Mouse (Mus musculus) c-Kit-positive CD71-positive TER-119-negative erythroid progenitor cells, embryonic 14.5 days (primary cell): ENCODE data around the gene Cmtr1.
"Not testable (repeated sequence)": the region's sequence is repeated elsewhere in the genome, so short reads cannot be mapped to it uniquely, and the experiment has no call there.

Experiments
- DNase-seq: peaks from one replicate; pipeline ENCODE4 v3.0.0-alpha.2; 2013; ENCODE audit warnings: low read depth

Gene Cmtr1

GRCm38 (mm10) chr17:29660076-29660761 is at the start of gene Cmtr1:
Gene Cmtr1 (plus strand): TSS chr17:29660595.
- peak; percentile 91 for DNase-seq

- not testable (repeated sequence) for DNase-seq
Measured at GRCm38 (mm10) chr17:29613453-29613852, 46.9 kb upstream of the Cmtr1 start.

GRCm38 (mm10) chr17:29614115-29615023 is 46.0 kb upstream of the Cmtr1 start, which contains the start of the genes Rnf8 and Gm28043:
Gene Rnf8 (plus strand): TSS chr17:29614790.
Gene Gm28043 (plus strand): TSS chr17:29614876.
- DNase-seq, result peak; percentile 92

GRCm38 (mm10) chr17:29615024-29615551 is 45.3 kb upstream of the Cmtr1 start:
- no peak for DNase-seq

GRCm38 (mm10) chr17:29615616-29616015 is 44.8 kb upstream of the Cmtr1 start:
- DNase-seq, result no peak

- no peak for DNase-seq
Measured at GRCm38 (mm10) chr17:29619231-29619630, 41.2 kb upstream of the Cmtr1 start.

- no peak for DNase-seq
Measured at GRCm38 (mm10) chr17:29623488-29623887, 36.9 kb upstream of the Cmtr1 start.

GRCm38 (mm10) chr17:29627285-29627684 is 33.1 kb upstream of the Cmtr1 start:
- no peak for DNase-seq

- no peak for DNase-seq
Measured at GRCm38 (mm10) chr17:29628946-29629345, 31.4 kb upstream of the Cmtr1 start.

- peak; percentile 38 for DNase-seq
Measured at GRCm38 (mm10) chr17:29629620-29630019, 30.8 kb upstream of the Cmtr1 start.

GRCm38 (mm10) chr17:29632312-29632711 is 28.1 kb upstream of the Cmtr1 start:
- DNase-seq, result no peak

- DNase-seq, result no peak
Measured at GRCm38 (mm10) chr17:29635492-29635891, 24.9 kb upstream of the Cmtr1 start.

- DNase-seq, result peak; percentile 46
Measured at GRCm38 (mm10) chr17:29636118-29636517, 24.3 kb upstream of the Cmtr1 start.

- no peak for DNase-seq
Measured at GRCm38 (mm10) chr17:29637377-29637776, 23.0 kb upstream of the Cmtr1 start.

- no peak for DNase-seq
Measured at GRCm38 (mm10) chr17:29637895-29638294, 22.5 kb upstream of the Cmtr1 start.

- DNase-seq, result no peak
Measured at GRCm38 (mm10) chr17:29640971-29641370, 19.4 kb upstream of the Cmtr1 start.

- DNase-seq, result no peak
Measured at GRCm38 (mm10) chr17:29642219-29642618, 18.2 kb upstream of the Cmtr1 start.

GRCm38 (mm10) chr17:29658249-29658648 is 2.1 kb upstream of the Cmtr1 start:
- peak; percentile 76 for DNase-seq

GRCm38 (mm10) chr17:29660762-29661391 is 482 bp downstream of the Cmtr1 start:
- DNase-seq, result no peak

- no peak for DNase-seq
Measured at GRCm38 (mm10) chr17:29662145-29662544, 1.8 kb downstream of the Cmtr1 start.

GRCm38 (mm10) chr17:29668051-29668986 is 7.9 kb downstream of the Cmtr1 start:
- DNase-seq, result no peak
